Mouse (Mus musculus) MEL (cell line): ENCODE results near the gene Pold3. TPM values are rescaled to one million over a fixed set of nuclear protein-coding genes. Genes with fewer than 3 reads are reported as not detected.

ENCODE experiments used
- DNase-seq: peaks from one replicate; pipeline ENCODE4 v3.0.0; 2011; ENCODE audit warnings: low read depth, low spot score
- H3K27ac ChIP-seq: 2 replicates; pipeline ENCODE4 v1.5.1; 2012; ENCODE audit warnings: low read depth, mild to moderate bottlenecking, control low read depth, low read length, moderate library complexity; ENCODE audit not compliant: control insufficient read depth
- H3K27me3 ChIP-seq, 2 experiments: fragments of 150-350 bp in 1 of 2; sonication (generic) in 1 of 2; 2 replicates each; pipeline ENCODE4 v1.6.1; 2012; ENCODE audit warnings: low read length in 2 of 2, mild to moderate bottlenecking in 2 of 2, improper control_type of control experiment in 1 of 2, moderate library complexity in 1 of 2; ENCODE audit not compliant: insufficient read depth in 2 of 2, control insufficient read depth in 1 of 2
- H3K36me3 ChIP-seq, 2 experiments: 2 replicates each; pipeline ENCODE4 v1.6.1; 2012 to 2014; ENCODE audit warnings: low read length in 2 of 2, improper control_type of control experiment in 1 of 2, inconsistent platforms in 1 of 2, mild to moderate bottlenecking in 1 of 2; ENCODE audit not compliant: insufficient read depth in 2 of 2, control insufficient read depth in 1 of 2
- H3K4me1 ChIP-seq, 2 experiments: fragments of 150-350 bp in 1 of 2; sonication (generic) in 1 of 2; 2 replicates each; pipeline ENCODE4 v1.6.1; 2012; ENCODE audit warnings: low read length in 2 of 2, improper control_type of control experiment in 1 of 2, mild to moderate bottlenecking in 1 of 2; ENCODE audit not compliant: insufficient read depth in 2 of 2, control insufficient read depth in 1 of 2
- H3K4me3 ChIP-seq, 2 experiments: fragments of 150-350 bp in 1 of 2; sonication (generic) in 1 of 2; 2 replicates each; pipeline ENCODE4 v1.5.1; 2012; ENCODE audit warnings: low read depth in 2 of 2, low read length in 2 of 2, mild to moderate bottlenecking in 2 of 2, moderate library complexity in 2 of 2, control low read depth in 1 of 2, improper control_type of control experiment in 1 of 2; ENCODE audit not compliant: control insufficient read depth in 1 of 2, insufficient read depth in 1 of 2
- H3K79me2 ChIP-seq: 2 replicates; pipeline ENCODE4 v1.6.1; 2012; ENCODE audit warnings: mild to moderate bottlenecking, low read length, moderate library complexity; ENCODE audit not compliant: control insufficient read depth, poor library complexity, insufficient read depth
- H3K9ac ChIP-seq: 2 replicates; pipeline ENCODE4 v1.6.1; 2012; ENCODE audit warnings: low read depth, mild to moderate bottlenecking, control low read depth, low read length, moderate library complexity; ENCODE audit not compliant: control insufficient read depth, poor library complexity, severe bottlenecking
- H3K9me3 ChIP-seq: fragments of 150-350 bp; sonication (generic); replicated peaks from 2 replicates; pipeline ENCODE4 v1.6.1; 2012; ENCODE audit warnings: mild to moderate bottlenecking, low read length, improper control_type of control experiment, moderate library complexity; ENCODE audit not compliant: insufficient read depth
- BHLHE40 ChIP-seq: IDR thresholded peaks from 2 replicates; pipeline ENCODE4 v1.6.1; 2012; ENCODE audit warnings: low read depth, mild to moderate bottlenecking, inconsistent platforms, low read length, improper control_type of control experiment, borderline replicate concordance
- CHD1 ChIP-seq: IDR thresholded peaks from 2 replicates; pipeline ENCODE4 v1.6.1; 2012; ENCODE audit warnings: low read depth, mild to moderate bottlenecking, inconsistent platforms, low read length, improper control_type of control experiment
- CTCF ChIP-seq, 3 experiments: IDR thresholded peaks in 2 of 3; conservative IDR thresholded peaks in 1 of 3; 2 replicates each; pipeline ENCODE4 v1.5.1; 2011 to 2012; ENCODE audit warnings: low read length in 3 of 3, low read depth in 2 of 3, mild to moderate bottlenecking in 2 of 3, improper control_type of control experiment in 1 of 3, inconsistent platforms in 1 of 3, mixed read lengths in 1 of 3, moderate library complexity in 1 of 3; ENCODE audit not compliant: control insufficient read depth in 1 of 3, insufficient read depth in 1 of 3, poor library complexity in 1 of 3, severe bottlenecking in 1 of 3
- ELF1 ChIP-seq: IDR thresholded peaks from 2 replicates; pipeline ENCODE4 v1.6.1; 2014; ENCODE audit warnings: low read depth, mild to moderate bottlenecking, inconsistent platforms, low read length, improper control_type of control experiment, moderate library complexity
- GABPA ChIP-seq: IDR thresholded peaks from 2 replicates; pipeline ENCODE4 v1.6.1; 2012; ENCODE audit warnings: low read depth, mild to moderate bottlenecking, inconsistent platforms, low read length, improper control_type of control experiment, moderate library complexity
- GATA1 ChIP-seq: IDR thresholded peaks from 2 replicates; pipeline ENCODE4 v1.6.1; 2011; ENCODE audit warnings: low read depth, low read length, improper control_type of control experiment
- HCFC1 ChIP-seq: IDR thresholded peaks from 2 replicates; pipeline ENCODE4 v1.6.1; 2012; ENCODE audit warnings: low read depth, mild to moderate bottlenecking, inconsistent platforms, low read length, improper control_type of control experiment, moderate library complexity
- JUND ChIP-seq: IDR thresholded peaks from 2 replicates; pipeline ENCODE4 v1.6.1; 2011; ENCODE audit warnings: low read depth, mild to moderate bottlenecking, improper control_type of control experiment, low read length
- MAFK ChIP-seq: IDR thresholded peaks from 2 replicates; pipeline ENCODE4 v1.6.1; 2011; ENCODE audit warnings: low read depth, mild to moderate bottlenecking, low read length, improper control_type of control experiment, borderline replicate concordance
- MAX ChIP-seq: IDR thresholded peaks from 2 replicates; pipeline ENCODE4 v1.6.1; 2011; ENCODE audit warnings: low read length, improper control_type of control experiment
- MEF2A ChIP-seq: IDR thresholded peaks from 2 replicates; pipeline ENCODE4 v1.6.1; 2014; ENCODE audit warnings: low read depth, mild to moderate bottlenecking, inconsistent platforms, low read length, improper control_type of control experiment; ENCODE audit not compliant: poor library complexity, insufficient replicate concordance, severe bottlenecking; ENCODE audit errors: extremely low read depth
- POLR2A ChIP-seq, 2 experiments: IDR thresholded peaks; 2 replicates each; pipeline ENCODE4 v1.6.1; 2011 to 2012; ENCODE audit warnings: low read length in 2 of 2, mild to moderate bottlenecking in 2 of 2, control low read depth in 1 of 2, improper control_type of control experiment in 1 of 2, low read depth in 1 of 2, moderate library complexity in 1 of 2; ENCODE audit not compliant: control insufficient read depth in 1 of 2, insufficient read depth in 1 of 2, poor library complexity in 1 of 2
- POLR2AphosphoS2 ChIP-seq: IDR thresholded peaks from 2 replicates; pipeline ENCODE4 v1.6.1; 2011; ENCODE audit warnings: low read length, improper control_type of control experiment
- RCOR1 ChIP-seq: IDR thresholded peaks from 2 replicates; pipeline ENCODE4 v1.6.1; 2012; ENCODE audit warnings: low read depth, mild to moderate bottlenecking, inconsistent platforms, low read length, improper control_type of control experiment
- SIN3A ChIP-seq: IDR thresholded peaks from 2 replicates; pipeline ENCODE4 v1.6.1; 2012; ENCODE audit warnings: low read length, improper control_type of control experiment, inconsistent platforms
- SMC3 ChIP-seq: IDR thresholded peaks from 2 replicates; pipeline ENCODE4 v1.6.1; 2011; ENCODE audit warnings: low read depth, low read length, improper control_type of control experiment
- TAL1 ChIP-seq: IDR thresholded peaks from 2 replicates; pipeline ENCODE4 v1.6.1; 2012; ENCODE audit warnings: mild to moderate bottlenecking, inconsistent platforms, low read length, moderate library complexity, mixed read lengths
- USF1 ChIP-seq: IDR thresholded peaks from 2 replicates; pipeline ENCODE4 v1.6.1; 2014; ENCODE audit warnings: low read depth, mild to moderate bottlenecking, inconsistent platforms, low read length, improper control_type of control experiment, moderate library complexity
- USF2 ChIP-seq, 2 experiments: IDR thresholded peaks; 2 replicates each; pipeline ENCODE4 v1.6.1; 2011 to 2012; ENCODE audit warnings: improper control_type of control experiment in 2 of 2, low read length in 2 of 2, borderline replicate concordance in 1 of 2, inconsistent platforms in 1 of 2, low read depth in 1 of 2, mild to moderate bottlenecking in 1 of 2; ENCODE audit not compliant: insufficient read depth in 1 of 2
- ZC3H11A ChIP-seq: IDR thresholded peaks from 2 replicates; pipeline ENCODE4 v1.6.1; 2012; ENCODE audit warnings: low read depth, mild to moderate bottlenecking, inconsistent platforms, low read length, improper control_type of control experiment
- ZKSCAN1 ChIP-seq: IDR thresholded peaks from 2 replicates; pipeline ENCODE4 v1.6.1; 2012; ENCODE audit warnings: low read depth, mild to moderate bottlenecking, inconsistent platforms, low read length, improper control_type of control experiment, moderate library complexity
- polyA plus RNA-seq, 2 experiments: library from polyadenylated mRNA; stranded (reverse) in 1 of 2; unstranded in 1 of 2; fragments of >175 nt in 1 of 2; fragments of >200 nt in 1 of 2; gene quantifications; 2 replicates each; pipeline versions ENCODE4 v1.2.1 to v1.2.4; 2012; ENCODE audit warnings: low replicate concordance in 2 of 2, low read depth in 1 of 2; ENCODE audit not compliant: insufficient read length in 2 of 2, insufficient read depth in 1 of 2, missing spikeins in 1 of 2
- total RNA-seq: library from RNA; depleted of rRNA; stranded (reverse); fragments of 300-350 nt; gene quantifications from 2 replicates; pipeline ENCODE4 v1.2.3, GENCODE M21; 2012

The Pold3 gene
- total and polyA plus RNA-seq, 3 experiments, result 67.6 to 98.1 TPM; not detected in 1

GRCm38 (mm10) chr7:100042120-100042519 lies 79.2 kb downstream of the Pold3 start:
- no peak for TF ChIP-seq MAFK
- no peak for TF ChIP-seq SIN3A
- no peak for TF ChIP-seq USF2 (IDR thresholded peaks at IDR 0.05; ENCODE audit: borderline replicate concordance in 1 of 2, insufficient read depth in 1 of 2, low read depth in 1 of 2, low read length in 2 of 2)
- TF ChIP-seq USF1, result no peak
- no peak for TF ChIP-seq MEF2A
- no peak for TF ChIP-seq MAX
- TF ChIP-seq ZKSCAN1, result no peak
- no peak for TF ChIP-seq GABPA
- no peak for TF ChIP-seq POLR2AphosphoS2
- TF ChIP-seq TAL1, result no peak
- TF ChIP-seq BHLHE40, result no peak
- no peak for TF ChIP-seq JUND
- Histone ChIP-seq H3K27ac (no peak overlapping the region), H3K36me3 (no peaks in the 10 kb centered on the region), H3K4me1 (no peaks in the 10 kb centered on the region), H3K27me3 (no peaks in the 10 kb centered on the region; a peak in 1 of 4 replicates), H3K9me3 (no peaks in the 10 kb centered on the region), H3K4me3 (no peak overlapping the region), H3K9ac (no peak overlapping the region), H3K79me2 (no peaks in the 10 kb centered on the region)
- no peak for DNase-seq

GRCm38 (mm10) chr7:100036495-100036894 lies 84.9 kb downstream of the Pold3 start:
- Histone ChIP-seq H3K4me3 (no peak overlapping the region), H3K4me1 (no peaks in the 10 kb centered on the region), H3K9ac (no peak overlapping the region), H3K36me3 (no peaks in the 10 kb centered on the region), H3K27me3 (peaks cover 0 to 2% of the 10 kb centered on the region in 2 experiments; a peak in 2 of 4 replicates), H3K9me3 (no peaks in the 10 kb centered on the region), H3K79me2 (no peaks in the 10 kb centered on the region), H3K27ac (no peak overlapping the region)
- DNase-seq, result no peak
- no peak for TF ChIP-seq SMC3
- no peak for TF ChIP-seq POLR2A (IDR thresholded peaks at IDR 0.05; ENCODE audit: control insufficient read depth in 1 of 2, insufficient read depth in 1 of 2, low read depth in 1 of 2, low read length in 2 of 2, poor library complexity in 1 of 2)
- TF ChIP-seq GATA1, result no peak
- TF ChIP-seq ELF1, result no peak
- TF ChIP-seq HCFC1, result no peak
- TF ChIP-seq ZKSCAN1, result no peak
- no peak for TF ChIP-seq CHD1
- no peak for TF ChIP-seq GABPA
- no peak for TF ChIP-seq ZC3H11A
- TF ChIP-seq MAFK, result no peak
- TF ChIP-seq USF1, result no peak
- no peak for TF ChIP-seq SIN3A
- no peak for TF ChIP-seq CTCF (IDR thresholded peaks at IDR 0.05 in 2 of 3, conservative IDR thresholded peaks at IDR 0.05 in 1 of 3; ENCODE audit: control insufficient read depth in 1 of 3, insufficient read depth in 1 of 3, low read depth in 2 of 3, low read length in 3 of 3, poor library complexity in 1 of 3, severe bottlenecking in 1 of 3)
- TF ChIP-seq RCOR1, result no peak
